In genomic region chr7:44645951-44646350, GRCm38 (mm10) we compare ENCODE assay signal across 8 mouse cellular contexts. TPM values are rescaled to one million over a fixed set of nuclear protein-coding genes. Genes with fewer than 3 reads are reported as not detected.
DNase-seq lines count a peak whose midpoint lies in the region; ATAC-seq lines count a peak whose summit lies in the region.

No protein-coding gene starts in this region.

- H3K27me3 ChIP-seq in hindbrain, embryonic 12.5 days, result peaks cover 61% of the 10 kb centered on the region
- H3K27me3 ChIP-seq in hindbrain, embryonic 10.5 days (ENCODE audit: insufficient read depth, poor library complexity, severe bottlenecking), result peaks cover 54% of the 10 kb centered on the region
- H3K27me3 ChIP-seq in forebrain, embryonic 14.5 days (replicated peaks; ENCODE audit: control insufficient read depth, insufficient read depth, low read length), result peaks cover 14% of the 10 kb centered on the region
- peaks cover 46% of the 10 kb centered on the region for H3K27me3 ChIP-seq in midbrain, embryonic 13.5 days

- ATAC-seq in hindbrain, embryonic 12.5 days (ENCODE audit: low FRiP score), result no peak
- ATAC-seq in forebrain, embryonic 14.5 days, result 0 out of 2 replicates have a peak, but pooled peaks have one; percentile 26
- ATAC-seq in midbrain, embryonic 13.5 days, result no peak

- H3K4me2 ChIP-seq in hindbrain, embryonic 12.5 days (replicated peaks), result 0 out of 2 replicates have a peak overlapping the region, but pooled peaks have one; percentile 8
- peak overlapping the region; percentile 21; the same call in 1 of the 2 replicates for H3K4me2 ChIP-seq in forebrain, embryonic 14.5 days (ENCODE audit: low read length)
- H3K4me2 ChIP-seq in midbrain, embryonic 13.5 days (replicated peaks), result no peak overlapping the region

- H3K9ac ChIP-seq in hindbrain, embryonic 12.5 days, result no peak overlapping the region
- H3K9ac ChIP-seq in forebrain, embryonic 14.5 days (ENCODE audit: low read length), result no peak overlapping the region
- peak overlapping the region; percentile 41; the same call in 1 of the 2 replicates for H3K9ac ChIP-seq in midbrain, embryonic 13.5 days (replicated peaks)

- WGBS in hindbrain, embryonic 12.5 days, result 32% methylated on average over 15 of the region's 15 CpGs
- WGBS in hindbrain, embryonic 10.5 days, result 29% methylated on average over 15 of the region's 15 CpGs
- 12% methylated on average over 15 of the region's 15 CpGs for WGBS in forebrain, embryonic 14.5 days
- WGBS in midbrain, embryonic 13.5 days, result 21% methylated on average over 15 of the region's 15 CpGs

- no peaks in the 10 kb centered on the region for H3K4me1 ChIP-seq in hindbrain, embryonic 12.5 days
- peaks cover 6% of the 10 kb centered on the region for H3K4me1 ChIP-seq in hindbrain, embryonic 10.5 days (replicated peaks)
- H3K4me1 ChIP-seq in forebrain, embryonic 14.5 days (ENCODE audit: control insufficient read depth, insufficient read depth, low read length), result peaks cover 4% of the 10 kb centered on the region; the same call in 1 of the 2 replicates
- H3K4me1 ChIP-seq in midbrain, embryonic 13.5 days (replicated peaks), result no peaks in the 10 kb centered on the region

- no peak for DNase-seq in hindbrain, embryonic 10.5 days (ENCODE audit: low spot score)
- DNase-seq in adipocyte (ENCODE audit: low spot score), result peak; percentile 31
- peak; percentile 72 for DNase-seq in forebrain, embryonic 14.5 days (ENCODE audit: low spot score)
- DNase-seq in layer of hippocampus, adult 9-10 months (ENCODE audit: low spot score), result no peak
- DNase-seq in spleen, adult 18-20 months, result no peak
- DNase-seq in embryo, embryonic 10 days (ENCODE audit: low spot score), result no peak

- H3K9me3 ChIP-seq in hindbrain, embryonic 12.5 days (replicated peaks), result no peaks in the 10 kb centered on the region
- no peaks in the 10 kb centered on the region for H3K9me3 ChIP-seq in hindbrain, embryonic 10.5 days
- no peaks in the 10 kb centered on the region for H3K9me3 ChIP-seq in forebrain, embryonic 14.5 days (replicated peaks; ENCODE audit: control insufficient read depth, low read length)
- H3K9me3 ChIP-seq in midbrain, embryonic 13.5 days, result no peaks in the 10 kb centered on the region

- H3K36me3 ChIP-seq in hindbrain, embryonic 12.5 days, result no peaks in the 10 kb centered on the region
- H3K36me3 ChIP-seq in hindbrain, embryonic 10.5 days, result no peaks in the 10 kb centered on the region
- H3K36me3 ChIP-seq in forebrain, embryonic 14.5 days (ENCODE audit: control insufficient read depth, insufficient read depth, low read length), result no peaks in the 10 kb centered on the region
- no peaks in the 10 kb centered on the region for H3K36me3 ChIP-seq in midbrain, embryonic 13.5 days

- H3K27ac ChIP-seq in hindbrain, embryonic 12.5 days, result no peak overlapping the region
- no peak overlapping the region for H3K27ac ChIP-seq in hindbrain, embryonic 10.5 days
- H3K27ac ChIP-seq in forebrain, embryonic 14.5 days (ENCODE audit: low read depth, low read length), result no peak overlapping the region
- H3K27ac ChIP-seq in midbrain, embryonic 13.5 days, result no peak overlapping the region

- H3K4me3 ChIP-seq in hindbrain, embryonic 12.5 days, result no peak overlapping the region
- H3K4me3 ChIP-seq in hindbrain, embryonic 10.5 days, result no peak overlapping the region
- no peak overlapping the region for H3K4me3 ChIP-seq in forebrain, embryonic 14.5 days (ENCODE audit: low read depth, low read length)
- H3K4me3 ChIP-seq in midbrain, embryonic 13.5 days (replicated peaks), result no peak overlapping the region

RNA-seq across cellular contexts. Expression of gene Myh14, which starts 24.7 kb away (rescaled TPM):
- polyA plus RNA-seq in hindbrain, embryonic 12.5 days (2016; fragmentation: Nextera tagmentation; extraction: Ambion mirVana), result 3.9 and 4.3 TPM in 2 replicates
- polyA plus RNA-seq in hindbrain, embryonic 10.5 days (2016; fragmentation: Nextera tagmentation; extraction: Ambion mirVana), result 1.5 and 2.4 TPM in 2 replicates
- polyA plus RNA-seq in forebrain, embryonic 14.5 days (2014; fragmentation: Nextera tagmentation; extraction: Ambion mirVana), result 0.74 and 1.1 TPM in 2 replicates
- 0.84 and 1.2 TPM in 2 replicates for polyA plus RNA-seq in midbrain, embryonic 13.5 days (2015; fragmentation: Nextera tagmentation; extraction: Ambion mirVana)

RNA-seq across cellular contexts. Expression of gene Kcnc3, which starts 55.5 kb away (rescaled TPM):
- 3.4 and 3.8 TPM in 2 replicates for polyA plus RNA-seq in hindbrain, embryonic 12.5 days (2016; fragmentation: Nextera tagmentation; extraction: Ambion mirVana)
- 1.3 and 1.5 TPM in 2 replicates for polyA plus RNA-seq in hindbrain, embryonic 10.5 days (2016; fragmentation: Nextera tagmentation; extraction: Ambion mirVana)
- polyA plus RNA-seq in forebrain, embryonic 14.5 days (2014; fragmentation: Nextera tagmentation; extraction: Ambion mirVana), result 2.1 and 2.2 TPM in 2 replicates
- polyA plus RNA-seq in midbrain, embryonic 13.5 days (2015; fragmentation: Nextera tagmentation; extraction: Ambion mirVana), result 3.7 and 4.4 TPM in 2 replicates

Comparison
In these comparisons a context has a peak if more than half of its experiments do, and no peak if none do; other contexts are left out.
1. DNase-seq: peak in adipocyte (single experiment) and forebrain, embryonic 14.5 days (single experiment); none in hindbrain, embryonic 10.5 days (single experiment), layer of hippocampus, adult 9-10 months (single experiment), spleen, adult 18-20 months (0 of 2) and embryo, embryonic 10 days (single experiment).